Mouse (Mus musculus): Measurements from ENCODE around the gene Gm42906. TPM values are rescaled to one million over a fixed set of nuclear protein-coding genes. Genes with fewer than 3 reads are reported as not detected.

Gene Gm42906
- polyA plus RNA-seq, 1 experiment = not detected

GRCm38 (mm10) chr5:151417421-151418038, 10.4 kb downstream of the Gm42906 start:
- Histone ChIP-seq H3K27me3 (replicated peaks; ENCODE audit: control insufficient read depth, insufficient read depth, low read length) (no peaks in the 10 kb centered on the region), H3K4me1 (ENCODE audit: control insufficient read depth, insufficient read depth, low read length) (no peaks in the 10 kb centered on the region), H3K36me3 (ENCODE audit: control insufficient read depth, insufficient read depth, low read length) (no peaks in the 10 kb centered on the region), H3K27ac (ENCODE audit: insufficient read depth, low read depth, low read length) (no peak overlapping the region), H3K4me3 (ENCODE audit: insufficient read depth, low read depth, low read length) (no peak overlapping the region)
- no peak for DNase-seq
- 81% methylated on average over 2 of the region's 2 CpGs for WGBS
- TF ChIP-seq CTCF (conservative IDR thresholded peaks at IDR 0.05; ENCODE audit: insufficient read depth, insufficient read length, low read depth, low read length) (no peak), POLR2A (IDR thresholded peaks at IDR 0.05; ENCODE audit: low read depth, low read length) (no peak)

DNA sequence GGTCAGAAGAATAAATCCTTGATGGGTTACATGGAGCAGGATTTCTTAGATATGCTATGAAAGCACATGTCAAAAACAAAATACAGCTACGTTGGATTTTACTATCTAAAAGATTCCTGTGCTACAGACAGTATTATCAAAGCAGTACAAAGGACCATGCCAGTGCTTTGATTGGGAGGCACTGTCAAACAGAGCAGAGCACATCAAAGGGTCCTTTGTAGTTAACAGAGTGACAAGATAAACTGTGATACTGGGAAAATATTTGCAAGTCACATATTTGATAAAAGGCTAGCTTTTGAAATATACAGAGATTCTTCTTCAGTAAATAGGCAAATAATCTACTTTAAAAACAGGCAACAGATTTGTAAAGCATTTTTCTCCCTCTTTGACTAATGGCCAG, 11.0 kb downstream of the Gm42906 start:
- H3K36me3 ChIP-seq (ENCODE audit: control insufficient read depth, insufficient read depth, low read length) = no peaks in the 10 kb centered on the region
- 60% methylated on average over 1 of the region's 1 CpGs for WGBS
- no peaks in the 10 kb centered on the region for H3K27me3 ChIP-seq (replicated peaks; ENCODE audit: control insufficient read depth, insufficient read depth, low read length)
- TF ChIP-seq POLR2A (IDR thresholded peaks at IDR 0.05; ENCODE audit: low read depth, low read length) (no peak), CTCF (conservative IDR thresholded peaks at IDR 0.05; ENCODE audit: insufficient read depth, insufficient read length, low read depth, low read length) (no peak)
- H3K4me3 ChIP-seq (ENCODE audit: insufficient read depth, low read depth, low read length) = no peak overlapping the region
- no peaks in the 10 kb centered on the region for H3K4me1 ChIP-seq (ENCODE audit: control insufficient read depth, insufficient read depth, low read length)
- DNase-seq = no peak
- no peak overlapping the region for H3K27ac ChIP-seq (ENCODE audit: insufficient read depth, low read depth, low read length)

GRCm38 (mm10) chr5:151413617-151414016, 14.3 kb downstream of the Gm42906 start:
- no peaks in the 10 kb centered on the region for H3K36me3 ChIP-seq (ENCODE audit: control insufficient read depth, insufficient read depth, low read length)
- no peaks in the 10 kb centered on the region for H3K27me3 ChIP-seq (replicated peaks; ENCODE audit: control insufficient read depth, insufficient read depth, low read length)
- H3K4me1 ChIP-seq (ENCODE audit: control insufficient read depth, insufficient read depth, low read length) = no peaks in the 10 kb centered on the region
- WGBS = 67% methylated on average over 3 of the region's 3 CpGs
- no peak overlapping the region for H3K4me3 ChIP-seq (ENCODE audit: insufficient read depth, low read depth, low read length)
- no peak overlapping the region for H3K27ac ChIP-seq (ENCODE audit: insufficient read depth, low read depth, low read length)
- DNase-seq = no peak
- no peak for TF ChIP-seq CTCF (conservative IDR thresholded peaks at IDR 0.05; ENCODE audit: insufficient read depth, insufficient read length, low read depth, low read length)
- TF ChIP-seq POLR2A (IDR thresholded peaks at IDR 0.05; ENCODE audit: low read depth, low read length) = no peak

DNA sequence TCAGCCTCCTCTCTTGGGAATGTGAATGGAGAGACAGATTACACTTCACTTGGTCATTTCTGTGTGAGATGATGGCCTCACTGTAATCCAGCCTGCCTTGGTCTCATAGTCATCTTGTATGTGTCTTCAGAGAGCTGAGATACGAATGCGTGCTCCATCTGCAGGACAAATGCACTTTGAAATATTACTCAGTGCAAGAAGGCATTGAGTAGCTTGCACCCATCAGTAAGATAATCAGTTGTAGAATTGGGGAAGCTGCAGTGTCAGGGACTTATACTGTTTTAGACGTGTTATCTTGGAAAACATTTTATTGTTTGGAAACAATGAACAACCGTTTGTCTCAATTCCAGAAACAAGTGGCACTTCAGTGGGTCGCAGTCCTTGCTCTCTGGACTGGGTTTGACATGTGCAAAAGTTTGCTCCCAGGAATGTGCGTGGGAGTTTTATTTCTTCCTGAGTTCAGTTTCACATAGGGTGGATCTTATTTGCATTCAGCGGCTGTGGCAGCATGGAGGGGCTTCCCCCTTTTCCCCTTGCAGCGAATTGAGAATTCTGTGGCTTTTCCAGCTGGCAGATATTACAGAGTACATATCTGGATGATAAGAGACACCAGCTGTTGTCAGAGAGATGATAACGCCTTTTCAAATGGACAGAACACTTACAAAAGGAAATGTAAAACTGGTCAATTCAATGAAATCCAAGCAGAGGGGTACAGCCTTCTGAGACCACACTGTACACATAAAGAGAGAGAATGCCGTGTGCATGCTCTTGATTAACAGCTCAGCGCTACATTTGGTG, 15.1 kb downstream of the Gm42906 start:
- WGBS = 35% methylated on average over 11 of the region's 11 CpGs
- no peaks in the 10 kb centered on the region for H3K4me1 ChIP-seq (ENCODE audit: control insufficient read depth, insufficient read depth, low read length)
- DNase-seq = no peak
- no peak overlapping the region for H3K27ac ChIP-seq (ENCODE audit: insufficient read depth, low read depth, low read length)
- no peaks in the 10 kb centered on the region for H3K36me3 ChIP-seq (ENCODE audit: control insufficient read depth, insufficient read depth, low read length)
- no peak for TF ChIP-seq CTCF (conservative IDR thresholded peaks at IDR 0.05; ENCODE audit: insufficient read depth, insufficient read length, low read depth, low read length)
- TF ChIP-seq POLR2A (IDR thresholded peaks at IDR 0.05; ENCODE audit: low read depth, low read length) = no peak
- no peak overlapping the region for H3K4me3 ChIP-seq (ENCODE audit: insufficient read depth, low read depth, low read length)
- no peaks in the 10 kb centered on the region for H3K27me3 ChIP-seq (replicated peaks; ENCODE audit: control insufficient read depth, insufficient read depth, low read length)

DNA sequence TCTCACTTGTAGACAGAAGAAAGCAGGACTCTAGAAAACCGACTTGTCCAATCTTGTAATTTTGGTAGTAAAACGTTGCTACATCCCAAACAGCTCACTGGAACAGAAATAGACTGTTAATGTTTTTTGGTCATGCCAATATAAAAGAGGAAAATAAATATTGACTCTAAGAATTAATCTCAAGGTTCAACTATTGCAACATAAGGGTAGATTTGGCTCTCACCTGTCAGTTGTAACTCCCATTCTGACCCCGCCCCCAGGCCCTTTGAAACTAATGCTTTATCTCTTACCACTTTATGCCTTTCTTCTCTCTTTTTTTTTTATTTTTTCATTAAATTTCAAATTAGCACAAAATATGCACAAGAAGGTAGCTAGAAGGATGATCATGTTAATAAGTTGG, 18.0 kb downstream of the Gm42906 start:
- Histone ChIP-seq H3K27ac (ENCODE audit: insufficient read depth, low read depth, low read length) (no peak overlapping the region), H3K27me3 (replicated peaks; ENCODE audit: control insufficient read depth, insufficient read depth, low read length) (no peaks in the 10 kb centered on the region), H3K4me3 (ENCODE audit: insufficient read depth, low read depth, low read length) (no peak overlapping the region), H3K36me3 (ENCODE audit: control insufficient read depth, insufficient read depth, low read length) (no peaks in the 10 kb centered on the region), H3K4me1 (ENCODE audit: control insufficient read depth, insufficient read depth, low read length) (no peaks in the 10 kb centered on the region)
- 73% methylated on average over 3 of the region's 3 CpGs for WGBS
- no peak for DNase-seq
- no peak for TF ChIP-seq CTCF (conservative IDR thresholded peaks at IDR 0.05; ENCODE audit: insufficient read depth, insufficient read length, low read depth, low read length)
- TF ChIP-seq POLR2A (IDR thresholded peaks at IDR 0.05; ENCODE audit: low read depth, low read length) = no peak

- Histone ChIP-seq H3K27me3 (replicated peaks; ENCODE audit: control insufficient read depth, insufficient read depth, low read length) (no peaks in the 10 kb centered on the region), H3K4me3 (ENCODE audit: insufficient read depth, low read depth, low read length) (no peak overlapping the region), H3K36me3 (ENCODE audit: control insufficient read depth, insufficient read depth, low read length) (no peaks in the 10 kb centered on the region), H3K27ac (ENCODE audit: insufficient read depth, low read depth, low read length) (no peak overlapping the region), H3K4me1 (ENCODE audit: control insufficient read depth, insufficient read depth, low read length) (no peaks in the 10 kb centered on the region)
- 46% methylated on average over 1 of the region's 1 CpGs for WGBS
- TF ChIP-seq CTCF (conservative IDR thresholded peaks at IDR 0.05; ENCODE audit: insufficient read depth, insufficient read length, low read depth, low read length) (no peak), POLR2A (IDR thresholded peaks at IDR 0.05; ENCODE audit: low read depth, low read length) (no peak)
- no peak for DNase-seq
Observed at GRCm38 (mm10) chr5:151409282-151409681, 18.7 kb downstream of the Gm42906 start.

GRCm38 (mm10) chr5:151408124-151408900, 19.7 kb downstream of the Gm42906 start:
- Histone ChIP-seq H3K4me3 (ENCODE audit: insufficient read depth, low read depth, low read length) (no peak overlapping the region), H3K4me1 (ENCODE audit: control insufficient read depth, insufficient read depth, low read length) (no peaks in the 10 kb centered on the region), H3K36me3 (ENCODE audit: control insufficient read depth, insufficient read depth, low read length) (no peaks in the 10 kb centered on the region), H3K27me3 (replicated peaks; ENCODE audit: control insufficient read depth, insufficient read depth, low read length) (no peaks in the 10 kb centered on the region), H3K27ac (ENCODE audit: insufficient read depth, low read depth, low read length) (no peak overlapping the region)
- no peak for DNase-seq
- WGBS = 35% methylated on average over 7 of the region's 7 CpGs
- TF ChIP-seq CTCF (conservative IDR thresholded peaks at IDR 0.05; ENCODE audit: insufficient read depth, insufficient read length, low read depth, low read length) (no peak), POLR2A (IDR thresholded peaks at IDR 0.05; ENCODE audit: low read depth, low read length) (no peak)
